Mouse (Mus musculus) kidney, postnatal 4 days (tissue): ENCODE measurements around the gene Cysrt1.

Source experiments
- DNase-seq, 2 experiments: peaks; one replicate each; pipeline ENCODE4 v3.0.0; 2021; ENCODE audit warnings: mixed read lengths in 2 of 2

Cysrt1 gene

DNA sequence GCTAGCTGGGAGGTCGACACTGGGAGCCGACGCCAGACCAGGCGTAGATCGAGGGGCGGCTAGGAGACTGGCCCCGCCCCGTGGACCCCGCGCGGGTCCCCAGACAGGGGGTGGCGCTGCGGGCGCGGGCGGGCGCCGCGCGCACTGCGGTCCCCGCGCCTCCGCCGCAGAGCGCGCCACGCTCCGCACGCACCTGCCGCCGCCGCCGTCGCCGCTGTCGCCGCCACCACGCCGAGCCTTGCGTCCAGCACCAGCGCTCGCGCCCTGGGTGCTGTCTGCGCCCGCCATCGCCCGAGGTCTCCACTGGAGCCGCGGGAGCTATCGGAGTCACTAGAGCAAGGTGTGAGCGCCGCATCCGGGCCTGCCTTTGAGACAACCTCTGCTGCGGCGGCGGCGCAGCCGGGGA, at the start of gene Cysrt1, which contains the start of gene Rnf208:
Cysrt1 (minus strand) TSS at position 352 of the 406 bp plus-strand sequence.
Rnf208 (plus strand) TSS at position 155 of the 406 bp plus-strand sequence.
- DNase-seq, result peak; percentile 39 to 54

DNA sequence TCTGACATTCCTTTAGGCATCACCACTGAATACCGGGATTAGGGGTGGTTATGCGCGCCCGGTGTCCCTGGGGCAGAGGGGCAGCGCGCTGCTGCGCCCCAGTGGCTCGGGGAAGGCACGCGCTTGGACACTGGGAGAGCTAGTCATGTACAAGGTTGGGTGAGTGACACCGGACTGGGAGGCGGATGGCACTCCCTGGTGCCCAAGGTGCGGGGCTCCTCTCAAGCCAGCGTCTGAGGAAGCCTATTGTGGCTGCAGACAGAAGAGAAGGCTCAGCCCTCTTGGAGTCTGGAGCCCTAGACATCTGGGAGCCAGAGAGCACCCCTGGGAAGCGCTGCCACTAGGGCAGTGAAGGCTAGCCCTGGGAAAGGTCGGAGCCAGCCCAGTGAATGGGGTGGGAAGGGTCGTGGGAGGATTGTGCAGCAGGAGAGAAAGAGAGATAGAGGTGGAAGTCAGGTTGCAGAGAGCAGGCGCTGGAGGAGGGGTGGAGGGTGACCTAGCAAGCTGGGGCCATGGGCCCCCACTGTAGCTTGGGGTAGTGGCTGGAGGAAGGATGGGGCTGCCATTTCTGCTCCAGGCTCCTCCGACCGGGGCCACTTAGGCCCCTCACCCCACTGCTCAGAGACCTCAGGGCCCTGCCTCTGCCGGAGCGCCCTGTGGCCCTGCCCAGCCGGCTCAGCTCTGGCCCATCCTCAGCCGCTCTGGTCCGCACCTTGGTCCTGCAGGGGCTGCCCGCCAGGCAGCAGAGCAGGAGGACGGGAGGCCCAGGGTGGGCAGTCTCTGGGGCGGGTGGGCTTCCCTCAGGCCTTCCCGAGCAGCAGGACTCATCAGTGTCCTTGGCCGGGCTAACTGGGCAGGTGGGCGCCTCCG, 49.2 kb upstream of the Cysrt1 start:
- peak in 1 of 2 experiments; percentile 29 for DNase-seq

DNA sequence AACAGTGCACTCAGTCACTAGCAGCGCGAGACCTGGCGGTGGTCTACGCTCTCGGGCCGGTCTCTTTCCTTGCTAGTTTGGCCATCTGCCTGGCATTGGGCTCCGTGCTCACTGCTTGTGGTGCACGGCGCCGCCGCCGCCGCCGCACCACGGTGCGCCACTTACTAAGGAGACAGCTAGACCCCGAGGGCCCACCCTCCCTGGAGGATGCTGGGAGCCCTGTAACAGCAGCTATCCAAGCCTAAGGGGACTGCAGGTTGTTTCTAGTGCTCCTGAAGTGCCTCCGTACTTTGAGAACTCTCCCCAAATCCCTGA, 48.5 kb upstream of the Cysrt1 start:
- DNase-seq, result peak in 1 of 2 experiments; percentile 35

DNA sequence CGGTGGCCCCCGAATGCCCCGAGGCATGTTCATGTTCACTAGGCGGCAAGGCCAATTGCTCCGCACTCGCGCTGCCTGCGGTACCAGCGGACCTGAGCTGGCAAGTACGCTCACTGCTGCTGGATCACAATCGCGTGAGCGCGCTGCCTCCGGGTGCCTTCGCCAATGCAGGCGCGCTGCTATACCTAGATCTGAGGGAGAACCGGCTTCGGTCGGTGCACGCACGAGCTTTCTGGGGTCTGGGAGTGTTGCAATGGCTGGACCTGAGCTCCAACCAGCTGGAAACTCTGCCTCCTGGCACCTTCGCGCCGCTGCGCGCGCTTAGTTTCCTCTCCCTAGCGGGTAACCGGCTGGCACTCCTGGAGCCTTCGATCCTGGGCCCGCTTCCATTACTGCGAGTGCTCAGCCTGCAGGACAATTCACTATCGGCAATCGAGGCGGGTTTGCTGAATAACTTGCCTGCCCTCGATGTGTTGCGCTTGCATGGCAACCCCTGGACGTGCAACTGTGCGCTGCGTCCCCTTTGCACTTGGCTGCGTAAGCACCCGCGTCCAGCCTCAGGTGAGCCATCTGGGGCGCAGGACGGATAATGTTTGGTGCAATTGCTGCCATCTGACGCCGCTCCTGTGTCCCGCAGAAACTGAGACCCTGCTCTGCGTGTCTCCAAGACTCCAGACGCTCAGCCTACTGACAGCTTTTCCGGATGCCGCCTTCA, 48.0 kb upstream of the Cysrt1 start:
- peak; percentile 34 to 60 for DNase-seq

DNA sequence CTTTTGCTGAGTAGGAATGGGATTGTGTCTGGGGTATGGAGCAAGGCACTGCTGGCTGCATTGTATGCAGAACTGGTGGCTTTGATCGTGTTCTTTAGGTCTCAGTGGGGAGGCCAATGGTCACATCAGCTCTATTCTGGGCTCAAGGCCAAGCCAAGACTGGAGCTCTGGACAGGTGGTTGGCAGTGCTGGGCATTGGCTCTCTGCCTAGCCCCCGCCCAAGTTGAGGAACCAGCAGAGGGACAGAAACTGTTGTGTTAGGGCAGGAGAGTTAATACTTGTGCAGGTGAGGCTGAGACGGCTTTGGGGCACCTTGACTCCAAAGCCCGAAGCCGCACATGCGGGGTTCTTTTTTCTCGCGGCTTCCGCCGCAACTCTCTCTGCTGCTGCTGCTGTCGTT, 47.4 kb upstream of the Cysrt1 start, which contains the start of gene Lrrc26:
Lrrc26 (plus strand) TSS at position 265 of the 400 bp plus-strand sequence.
- DNase-seq, result peak; percentile 45 to 63

DNA sequence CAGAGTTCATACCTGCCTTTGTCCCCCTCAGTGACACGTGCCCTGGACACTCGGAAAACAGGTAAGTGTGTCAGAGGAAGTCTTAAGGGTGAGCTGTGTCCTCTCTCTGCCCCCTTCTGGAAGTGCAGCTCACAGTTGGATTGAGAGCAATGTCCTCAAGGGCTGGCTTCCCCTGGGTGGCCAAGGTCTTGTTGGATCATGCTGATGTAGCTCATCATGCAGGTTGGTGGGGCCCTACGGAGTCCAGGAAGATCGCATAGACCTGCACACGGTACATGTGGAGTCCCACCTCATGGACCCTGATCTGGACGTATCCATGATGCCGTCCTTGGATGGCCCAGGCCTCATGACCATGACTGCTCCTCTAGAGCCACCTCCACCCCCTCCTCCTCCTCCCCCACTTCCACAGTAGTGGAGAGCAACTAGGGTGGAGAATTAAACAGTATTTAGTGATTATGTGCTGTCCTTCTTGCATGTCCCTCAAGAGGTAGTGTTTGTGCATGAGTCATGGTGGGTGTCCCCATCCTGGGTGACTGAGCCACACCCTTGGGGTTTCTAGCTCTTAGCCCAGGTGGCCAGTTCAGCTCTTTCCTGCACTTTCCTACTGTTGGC, 46.6 kb upstream of the Cysrt1 start:
- no peak for DNase-seq

DNA sequence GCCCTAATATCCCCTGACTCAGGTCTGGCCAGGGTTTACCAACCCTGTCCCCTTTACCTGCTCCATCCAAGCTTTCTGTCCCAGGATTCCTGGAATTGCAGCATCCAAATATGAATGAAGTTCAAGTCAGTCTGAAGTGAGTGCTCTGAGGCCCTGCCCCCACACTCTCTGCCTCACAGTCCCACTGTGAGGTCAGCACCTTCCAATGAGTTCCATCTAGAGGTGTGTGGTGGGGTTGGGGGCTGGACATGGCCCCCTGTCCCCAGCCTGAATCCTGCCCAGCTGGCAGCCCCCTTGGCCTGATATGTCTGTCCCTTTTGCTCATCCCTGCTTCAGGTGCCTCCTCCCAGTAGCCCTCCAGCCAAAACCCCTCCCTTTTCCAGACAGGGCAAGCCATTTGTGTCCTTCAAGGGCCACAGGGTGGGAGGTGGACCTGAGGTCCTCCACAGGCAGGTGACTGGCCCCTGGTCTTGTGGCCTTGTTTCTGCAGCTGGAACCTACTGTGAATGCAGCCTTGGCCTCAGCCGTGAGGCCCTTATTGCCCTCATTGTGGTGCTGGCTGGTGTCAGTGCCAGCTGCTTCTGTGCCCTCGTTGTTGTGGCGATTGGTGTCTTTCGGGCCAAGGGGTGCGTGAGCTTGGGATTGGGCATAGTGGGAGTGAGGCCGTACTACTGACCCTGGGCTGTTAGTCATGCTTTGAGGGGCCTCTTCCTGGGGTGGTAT, 45.8 kb upstream of the Cysrt1 start, which contains the start of gene Tmem210:
Tmem210 (plus strand) TSS at position 219 of the 723 bp plus-strand sequence.
- no peak for DNase-seq

DNA sequence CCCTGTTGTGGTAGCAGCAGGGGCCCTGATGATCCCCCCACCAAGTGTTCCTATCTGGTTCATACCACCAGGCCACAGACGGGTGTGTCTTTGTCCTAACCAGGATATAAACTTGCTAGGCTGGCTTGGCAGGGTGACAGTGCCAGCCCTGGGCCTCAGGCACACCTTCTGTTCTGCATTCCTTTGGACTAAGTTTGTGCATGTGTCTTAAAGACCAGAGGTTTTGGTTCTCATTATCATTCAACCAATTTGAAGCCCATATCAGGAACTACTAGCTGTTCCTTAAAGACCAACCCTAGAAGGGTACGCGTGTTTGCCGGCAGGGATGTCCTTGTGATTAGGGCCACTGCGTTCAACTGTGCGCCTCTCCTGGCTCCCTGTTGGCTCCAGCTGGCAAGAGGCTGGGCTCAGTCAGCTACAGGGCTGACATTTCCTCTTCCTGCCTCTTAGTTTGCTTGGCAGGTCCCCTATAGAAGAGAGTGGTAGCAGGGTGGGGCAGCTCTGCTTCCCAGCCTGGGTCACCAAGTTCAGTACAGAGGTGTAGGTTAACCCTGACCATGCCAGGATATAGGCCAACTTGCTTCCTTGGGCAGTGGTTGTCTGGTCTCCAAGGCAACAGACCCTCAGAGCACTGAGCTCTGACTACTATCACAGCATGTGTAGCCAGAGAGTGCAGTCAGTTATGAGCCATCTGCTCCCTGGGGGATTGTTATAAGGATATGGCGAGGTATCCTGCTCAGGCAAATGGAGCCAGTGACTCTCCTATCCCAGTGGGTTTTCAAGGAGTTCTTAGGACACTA, 44.8 kb upstream of the Cysrt1 start:
- DNase-seq, result peak in 1 of 2 experiments; percentile 43

DNA sequence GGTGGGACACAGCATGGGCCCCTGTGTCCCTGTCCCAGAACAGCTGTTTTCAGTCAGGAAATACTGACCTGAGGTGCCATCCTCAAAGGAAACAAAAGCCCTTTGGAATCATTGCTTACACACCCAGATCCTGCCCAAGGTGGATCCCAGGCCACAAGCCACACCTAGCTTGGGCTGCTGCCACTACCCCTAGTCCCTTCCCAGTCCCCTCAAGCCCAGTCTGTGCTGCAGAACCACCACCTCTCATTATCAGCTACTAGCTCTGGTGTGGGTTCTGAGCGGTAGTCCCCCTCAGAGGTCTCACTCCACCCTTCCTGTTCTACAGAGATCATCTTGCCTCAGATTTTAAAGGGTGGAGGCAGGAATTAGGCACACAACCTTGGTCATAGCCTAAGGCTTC, 44.1 kb upstream of the Cysrt1 start:
- DNase-seq, result no peak

DNA sequence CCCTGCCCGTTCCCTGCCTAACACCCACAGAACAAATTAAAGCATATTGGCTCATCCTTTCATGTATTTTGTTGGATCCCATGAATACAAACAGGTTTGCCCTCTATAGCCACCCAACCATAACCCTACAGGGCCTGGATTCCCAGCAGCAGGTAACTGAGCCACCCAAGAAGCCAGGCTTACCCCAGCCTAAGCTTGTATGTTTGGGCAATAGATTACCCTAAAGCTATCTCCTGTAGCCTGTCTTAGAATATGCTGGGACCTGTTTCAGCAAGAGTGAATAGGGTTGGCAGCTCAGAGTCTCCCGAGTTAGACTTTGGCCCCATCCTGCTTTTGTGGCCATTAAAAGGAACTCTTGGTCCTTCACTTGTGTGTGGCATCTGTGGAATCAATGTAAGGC, 43.3 kb upstream of the Cysrt1 start:
- no peak for DNase-seq

DNA sequence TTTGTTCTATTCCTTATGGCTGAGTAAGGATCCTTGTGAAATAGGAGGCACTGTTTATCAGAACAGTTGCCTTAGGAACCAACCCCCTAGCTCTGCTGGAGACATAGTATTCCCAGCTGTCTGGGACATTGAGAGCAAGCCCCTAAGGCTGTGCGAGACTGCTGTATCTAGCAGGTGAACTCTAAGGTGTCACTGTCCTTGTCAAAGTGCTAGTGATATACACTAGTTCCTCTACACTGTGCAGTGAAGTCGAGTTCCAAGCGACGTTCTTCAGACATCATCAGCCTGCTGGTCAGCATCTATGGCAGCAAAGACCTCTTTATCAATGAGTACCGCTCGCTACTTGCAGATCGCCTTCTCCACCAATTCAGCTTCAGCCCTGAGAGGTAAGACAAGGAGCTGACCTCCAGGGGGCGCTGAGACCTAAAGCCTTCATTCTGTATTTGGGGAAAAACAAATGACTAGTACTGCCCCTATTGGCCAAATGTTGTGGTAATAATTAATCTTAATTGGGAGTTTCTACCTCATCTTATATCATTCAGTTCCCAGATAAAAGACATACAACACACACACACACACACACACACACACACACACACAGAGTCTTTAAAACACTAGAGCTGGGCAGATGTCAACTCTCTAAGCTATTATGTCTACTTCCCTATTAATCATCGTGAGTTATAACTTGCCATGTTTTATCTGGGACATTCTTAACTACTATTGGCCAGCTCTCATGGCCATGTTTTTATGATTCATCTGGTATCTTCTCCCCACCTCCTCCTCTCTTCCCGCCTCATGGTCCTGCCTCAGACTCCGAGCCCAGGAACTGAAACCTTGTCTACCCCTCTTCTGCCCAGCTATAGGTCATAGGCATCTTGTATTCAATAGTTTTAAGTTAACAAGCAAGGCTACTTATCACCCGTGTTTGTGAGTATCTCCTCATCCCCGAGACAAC, 37.0 kb upstream of the Cysrt1 start:
- DNase-seq, result peak; percentile 92

DNA sequence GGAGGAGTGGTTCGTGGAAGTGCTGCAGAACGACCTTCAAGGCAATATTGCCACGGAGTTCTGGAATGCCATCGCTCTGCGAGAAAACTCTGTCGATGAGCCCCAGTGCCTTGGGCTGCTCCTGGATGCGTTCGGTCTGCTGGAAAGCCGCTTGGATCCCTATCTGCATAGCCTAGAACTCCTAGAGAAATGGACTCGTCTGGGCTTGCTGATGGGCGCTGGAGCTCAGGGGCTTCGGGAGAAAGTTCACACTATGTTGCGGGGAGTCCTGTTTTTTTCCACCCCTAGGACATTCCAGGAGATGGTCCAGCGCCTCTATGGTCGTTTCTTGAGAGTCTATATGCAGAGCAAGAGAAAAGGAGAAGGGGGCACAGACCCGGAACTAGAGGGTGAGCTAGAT, 30.8 kb upstream of the Cysrt1 start:
- DNase-seq, result no peak

DNA sequence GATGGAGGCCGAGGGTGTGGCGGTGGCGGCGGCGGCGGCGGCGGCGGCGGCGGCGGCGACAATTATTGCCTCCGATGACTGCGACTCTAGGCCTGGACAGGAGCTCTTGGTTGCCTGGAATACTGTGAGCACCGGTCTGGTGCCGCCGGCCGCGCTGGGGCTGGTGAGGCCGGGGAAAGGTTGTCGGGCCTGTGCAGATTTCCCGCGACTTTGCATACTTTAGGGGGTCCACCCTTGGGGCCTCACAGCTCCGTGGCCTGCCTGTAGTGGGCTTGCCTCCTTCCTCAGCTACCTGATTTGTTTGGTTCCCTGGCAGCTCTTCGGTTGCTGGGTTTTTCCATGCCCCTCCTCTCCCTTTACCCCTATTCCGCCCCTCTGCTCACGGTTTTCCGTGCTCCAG, 30.3 kb upstream of the Cysrt1 start:
- DNase-seq, result no peak

DNA sequence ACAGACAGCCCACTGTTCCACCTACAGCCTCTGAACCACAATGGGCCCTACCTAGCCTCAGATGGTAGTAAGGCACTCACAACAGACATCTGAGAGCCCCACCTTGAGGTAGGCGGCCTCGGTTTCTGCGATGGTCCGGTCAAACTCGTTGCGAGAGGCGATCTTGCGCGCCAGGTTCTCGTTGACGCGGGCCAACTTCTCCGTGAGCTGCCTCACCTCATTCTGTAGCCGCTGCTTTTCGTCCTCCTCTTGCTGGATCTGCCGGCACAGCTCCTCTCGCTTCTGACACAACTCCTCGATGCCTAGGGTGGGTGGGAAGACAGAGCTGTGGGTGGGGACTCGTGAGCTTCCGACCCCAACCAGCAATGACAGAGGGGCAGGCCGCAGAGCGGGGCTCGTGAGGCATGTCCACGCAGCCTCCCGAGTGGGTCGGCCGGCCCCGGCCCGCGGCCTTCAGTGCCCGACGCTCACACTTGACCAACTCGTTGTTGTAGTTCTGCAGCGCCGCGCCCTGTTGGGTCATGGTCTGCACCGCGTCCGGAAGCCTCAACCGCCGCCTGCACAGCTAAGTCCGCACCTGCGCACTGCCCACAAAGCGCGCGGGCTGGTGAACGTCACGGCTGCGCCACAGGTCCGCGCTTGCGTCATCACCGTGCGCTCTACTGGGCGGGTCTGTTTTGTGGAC, 29.7 kb upstream of the Cysrt1 start, which contains the start of the genes Ssna1 and Anapc2:
Ssna1 (minus strand) TSS at position 612 of the 685 bp plus-strand sequence.
Anapc2 (plus strand) TSS at position 652 of the 685 bp plus-strand sequence.
- peak; percentile 99 for DNase-seq

DNA sequence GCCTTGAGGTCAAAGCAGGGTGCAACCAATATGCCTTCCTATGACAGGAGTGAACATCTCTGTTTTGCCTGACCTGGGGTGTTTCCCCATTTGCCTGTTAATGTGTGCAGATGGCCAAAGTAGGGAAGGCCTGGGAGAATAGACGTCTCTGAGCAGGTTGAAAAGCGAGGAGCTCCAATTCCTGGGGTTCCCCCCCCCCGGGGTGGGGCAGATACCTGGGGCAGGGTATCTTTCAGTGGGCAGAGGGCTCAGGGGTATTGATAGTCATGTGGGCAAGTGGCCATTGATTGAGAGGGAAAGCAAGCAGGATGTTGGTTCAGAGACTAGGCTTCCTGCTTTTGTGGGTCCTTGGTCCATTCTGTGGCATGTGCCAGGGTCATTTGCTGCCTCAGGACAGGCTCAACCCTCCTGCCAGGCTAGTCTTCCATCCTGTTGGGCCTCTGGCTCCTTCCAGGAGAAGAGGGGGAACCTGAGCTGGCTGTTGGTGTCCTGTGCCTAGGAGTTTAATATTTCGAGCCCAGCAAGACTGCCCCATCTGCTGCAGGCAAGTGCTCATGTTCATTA, 25.6 kb upstream of the Cysrt1 start:
- no peak for DNase-seq

DNA sequence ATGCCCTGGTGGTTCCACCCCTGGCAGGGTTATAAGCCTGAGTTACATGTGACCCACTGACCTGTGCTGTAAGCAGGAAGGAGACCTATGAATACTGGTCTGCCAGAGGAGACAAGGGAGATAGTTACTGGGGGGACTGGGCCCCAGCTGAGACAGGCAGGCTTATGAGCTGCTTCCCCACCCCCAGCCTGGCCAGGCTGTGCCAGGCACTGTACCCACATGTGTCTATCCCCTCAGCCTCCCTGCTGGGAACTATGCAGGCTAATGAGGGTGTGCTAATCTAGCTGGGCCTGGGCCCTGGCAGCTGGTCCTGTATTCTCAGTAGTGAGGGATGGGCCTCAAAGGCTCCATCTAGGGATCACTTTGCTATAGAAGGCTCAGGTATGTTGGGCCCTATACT, 25.0 kb upstream of the Cysrt1 start:
- no peak for DNase-seq

DNA sequence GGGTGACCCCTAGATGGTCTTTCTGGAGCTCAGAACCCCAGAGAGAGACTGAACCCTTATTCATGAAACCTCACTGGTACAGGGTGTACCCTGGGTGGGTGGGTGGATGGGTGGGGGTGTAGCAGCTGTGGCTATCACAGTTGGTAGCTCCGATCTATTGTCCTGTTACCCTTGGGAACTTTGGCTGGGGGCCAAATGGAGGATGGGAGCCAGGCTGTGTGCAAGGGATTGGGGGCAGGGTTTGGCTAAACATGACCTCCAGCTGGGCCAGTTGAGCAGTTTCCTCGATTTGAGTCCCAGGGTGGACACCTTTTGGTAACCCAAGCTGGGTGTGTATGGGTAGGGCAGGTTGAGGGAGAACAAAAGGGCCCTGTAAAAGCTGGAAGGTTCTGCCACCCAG, 24.5 kb upstream of the Cysrt1 start:
- peak; percentile 47 to 65 for DNase-seq

DNA sequence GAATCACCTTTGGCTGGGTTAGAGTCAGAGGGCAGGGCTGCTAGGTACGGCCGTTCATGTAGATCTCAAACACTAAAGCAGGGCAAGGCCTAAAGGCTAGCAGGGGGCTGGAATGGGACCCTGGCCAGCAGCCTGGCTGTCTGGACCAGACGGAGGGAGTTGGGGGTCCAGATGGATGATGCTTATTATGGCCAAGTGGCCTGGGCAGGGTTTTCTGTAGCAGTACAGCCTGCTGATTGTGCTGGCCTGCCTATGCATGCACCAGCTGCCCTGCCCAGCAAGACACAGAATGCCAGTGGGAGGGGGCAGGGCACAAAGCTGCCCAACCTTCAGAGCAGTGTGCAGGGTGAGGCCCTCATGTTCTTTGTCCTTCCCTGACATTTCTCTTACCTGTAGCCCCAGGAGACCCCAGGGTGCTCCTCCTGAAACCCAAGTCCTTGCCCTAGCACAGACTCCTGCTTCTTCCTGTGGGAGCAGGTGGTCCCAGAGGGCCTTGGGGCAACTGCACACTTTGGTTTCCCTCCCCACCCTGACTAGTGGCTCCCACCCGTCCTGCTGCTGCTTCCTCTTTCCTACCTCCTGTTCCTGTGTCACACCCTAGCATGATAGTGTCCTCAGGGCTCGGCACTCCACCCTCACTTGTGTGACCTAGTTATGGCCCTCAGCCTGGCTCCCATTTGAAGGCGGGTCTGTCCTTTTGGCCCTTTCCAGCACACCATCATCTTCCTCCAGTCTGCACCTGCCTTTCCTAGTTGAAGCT, 23.8 kb upstream of the Cysrt1 start:
- peak in 1 of 2 experiments; percentile 38 for DNase-seq

DNA sequence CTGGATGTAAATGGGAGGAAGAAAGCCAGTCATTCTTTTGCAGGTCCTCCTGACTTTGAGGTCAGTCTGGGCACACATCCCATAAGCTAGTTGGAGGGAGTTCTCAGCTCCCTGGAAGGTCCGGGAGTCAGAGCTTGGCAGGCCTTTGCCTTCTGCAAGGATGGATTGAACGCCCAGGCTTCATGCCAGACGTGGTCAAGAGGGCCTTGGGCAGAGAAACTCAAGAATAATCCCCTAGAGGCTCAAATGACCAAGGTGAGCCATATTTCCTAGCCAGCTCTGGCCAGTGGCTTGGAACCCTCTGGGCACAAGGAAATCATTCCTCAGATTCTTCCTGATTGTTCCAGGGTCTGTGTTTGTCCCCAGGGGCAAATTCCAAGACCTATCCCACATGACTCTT, 22.6 kb upstream of the Cysrt1 start:
- peak in 1 of 2 experiments; percentile 46 for DNase-seq
